Mouse (Mus musculus): ENCODE measurements around the gene Ifna6.
"Not testable (repeated sequence)": the region's sequence is repeated elsewhere in the genome, so short reads cannot be mapped to it uniquely, and the experiment has no call there.

DNA sequence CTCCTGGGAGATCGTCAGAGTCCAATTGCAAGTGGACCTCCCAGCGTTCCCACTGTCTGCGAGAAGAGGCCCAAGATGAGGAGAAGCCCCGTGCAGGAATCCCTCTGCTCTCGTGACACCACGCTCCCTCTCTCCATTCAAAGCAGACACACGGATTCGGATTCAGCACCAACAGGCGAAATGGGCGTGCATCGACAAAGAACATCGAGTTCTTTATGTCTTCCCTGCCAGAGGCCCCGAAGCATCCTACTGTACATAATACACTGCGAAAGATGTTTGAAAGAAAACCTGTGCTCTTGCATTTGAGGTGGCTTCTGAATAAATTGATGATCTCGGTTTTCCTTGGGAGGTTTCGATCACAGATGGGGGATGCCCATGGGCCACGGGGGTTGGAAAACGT, 46.9 kb upstream of the Ifna6 start:
- not testable (repeated sequence) for TF ChIP-seq CTCF (IDR thresholded peaks at IDR 0.05; ENCODE audit: insufficient read depth, low read length); POLR2A (IDR thresholded peaks at IDR 0.05; ENCODE audit: borderline replicate concordance, extremely low read depth, low read depth, low read length)
